Mouse (Mus musculus): ENCODE results near the gene Cmklr1. TPM values are rescaled to one million over a fixed set of nuclear protein-coding genes. Genes with fewer than 3 reads are reported as not detected.

Cmklr1 gene
- 2.0 and 2.6 TPM in 2 replicates for polyA plus RNA-seq (2015; fragmentation: Nextera tagmentation; extraction: Ambion mirVana)

DNA sequence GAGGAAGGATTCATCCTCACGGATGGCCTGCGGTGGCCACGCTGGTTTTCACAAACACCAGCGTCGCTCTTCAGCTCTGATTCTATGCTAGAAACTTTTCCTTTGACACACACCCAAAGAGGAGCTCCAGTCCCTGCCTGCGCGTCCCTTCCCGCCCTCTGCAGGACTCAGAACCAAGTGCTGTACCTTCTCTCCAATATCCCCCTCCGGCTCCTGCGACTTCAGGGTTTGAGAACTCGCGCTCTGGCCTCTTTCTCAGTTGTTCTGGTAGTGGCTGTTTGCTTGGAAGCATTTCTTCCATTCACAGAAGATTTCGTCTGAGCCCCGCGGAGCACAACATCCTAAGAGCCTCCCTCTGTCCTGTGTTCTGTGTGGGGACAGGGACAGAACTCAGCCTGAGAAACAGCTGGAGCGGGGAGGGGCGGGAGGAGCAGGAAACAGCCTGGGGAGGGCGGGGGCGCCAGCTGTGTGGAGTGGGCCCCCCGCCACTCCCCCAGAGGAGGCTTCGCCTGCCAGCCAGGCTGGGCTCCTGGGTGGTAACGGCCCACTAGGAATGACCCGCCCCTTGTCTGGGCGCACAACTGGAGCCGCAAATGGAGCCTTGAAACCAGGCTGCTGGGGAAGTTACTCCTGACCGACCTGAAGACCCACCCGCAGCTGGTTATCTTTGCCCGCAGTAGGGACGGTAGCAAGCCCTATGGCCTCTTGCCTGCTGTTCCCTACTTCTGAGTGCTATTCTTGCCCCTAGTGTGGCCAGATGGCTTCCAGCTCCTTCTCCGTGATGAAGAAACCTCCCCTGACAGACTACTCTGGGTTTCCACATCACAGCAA is at the start of gene Cmklr1:
Cmklr1 (minus strand) TSS at position 392 of the 831 bp plus-strand sequence.
- Histone ChIP-seq H3K27me3 (ENCODE audit: control insufficient read depth, insufficient read depth, low read length) (no peaks in the 10 kb centered on the region), H3K36me3 (ENCODE audit: control insufficient read depth, insufficient read depth, low read length) (no peaks in the 10 kb centered on the region), H3K4me1 (replicated peaks; ENCODE audit: control insufficient read depth, insufficient read depth) (no peaks in the 10 kb centered on the region), H3K4me2 (replicated peaks; ENCODE audit: low read depth) (peak within 1 kb of the TSS; percentile 44), H3K27ac (replicated peaks) (0 out of 2 replicates have a peak within 1 kb of the TSS, but pooled peaks have one; percentile 30), H3K4me3 (ENCODE audit: low read depth, low read length) (peak within 1 kb of the TSS; percentile 26), H3K9me3 (ENCODE audit: control insufficient read depth, low read length) (no peaks in the 10 kb centered on the region), H3K9ac (ENCODE audit: low read length) (peak within 1 kb of the TSS; percentile 50)
- ATAC-seq (ENCODE audit: low FRiP score, low TSS enrichment) (peak; percentile 17; the same call in 1 of the 2 replicates), DNase-seq (ENCODE audit: low spot score) (no peak)
- 9% methylated on average over 29 of the region's 30 CpGs for WGBS
- TF ChIP-seq CTCF (IDR thresholded peaks at IDR 0.05; ENCODE audit: low read depth) (peak; percentile 46), EP300 (optimal IDR thresholded peaks at IDR 0.05) (no peak)

GRCm38 (mm10) chr5:113694415-113694814 is 44.2 kb upstream of the Cmklr1 start:
- Histone ChIP-seq H3K4me2 (replicated peaks; ENCODE audit: low read depth) (no peak overlapping the region), H3K9ac (ENCODE audit: low read length) (no peak overlapping the region), H3K36me3 (ENCODE audit: control insufficient read depth, insufficient read depth, low read length) (no peaks in the 10 kb centered on the region), H3K27ac (replicated peaks) (no peak overlapping the region), H3K9me3 (ENCODE audit: control insufficient read depth, low read length) (no peaks in the 10 kb centered on the region), H3K4me3 (ENCODE audit: low read depth, low read length) (no peak overlapping the region), H3K4me1 (replicated peaks; ENCODE audit: control insufficient read depth, insufficient read depth) (no peaks in the 10 kb centered on the region), H3K27me3 (ENCODE audit: control insufficient read depth, insufficient read depth, low read length) (no peaks in the 10 kb centered on the region)
- ATAC-seq (ENCODE audit: low FRiP score, low TSS enrichment) = no peak
- 33% methylated on average over 5 of the region's 5 CpGs for WGBS
- DNase-seq (ENCODE audit: low spot score) = no peak
- no peak for TF ChIP-seq EP300 (optimal IDR thresholded peaks at IDR 0.05)
- no peak for TF ChIP-seq CTCF (IDR thresholded peaks at IDR 0.05; ENCODE audit: low read depth)

DNA sequence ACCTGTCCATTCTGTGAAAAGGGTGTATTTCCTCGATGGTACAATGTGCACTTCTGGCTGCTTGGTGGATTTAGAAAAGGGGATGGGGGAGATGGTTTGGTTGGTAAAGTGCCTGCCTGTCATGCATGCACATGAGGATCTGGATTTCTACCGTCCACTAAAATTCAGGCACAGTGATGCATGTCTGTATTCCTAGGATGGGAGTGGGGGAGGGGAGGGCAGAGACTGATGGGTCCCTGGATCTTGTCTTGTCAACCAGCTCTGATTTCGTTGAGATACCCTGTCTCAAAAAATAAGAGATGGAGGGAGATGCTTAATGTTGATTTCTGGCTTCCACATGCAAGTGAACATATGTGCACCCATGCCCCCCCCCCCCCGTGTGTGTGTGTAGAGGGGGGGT is 43.8 kb upstream of the Cmklr1 start:
- no peaks in the 10 kb centered on the region for H3K27me3 ChIP-seq (ENCODE audit: control insufficient read depth, insufficient read depth, low read length)
- H3K4me2 ChIP-seq (replicated peaks; ENCODE audit: low read depth) = no peak overlapping the region
- H3K4me1 ChIP-seq (replicated peaks; ENCODE audit: control insufficient read depth, insufficient read depth) = no peaks in the 10 kb centered on the region
- no peaks in the 10 kb centered on the region for H3K9me3 ChIP-seq (ENCODE audit: control insufficient read depth, low read length)
- ATAC-seq (ENCODE audit: low FRiP score, low TSS enrichment) (no peak), DNase-seq (ENCODE audit: low spot score) (no peak)
- 58% methylated on average over 4 of the region's 4 CpGs for WGBS
- TF ChIP-seq EP300 (optimal IDR thresholded peaks at IDR 0.05) = no peak
- no peak for TF ChIP-seq CTCF (IDR thresholded peaks at IDR 0.05; ENCODE audit: low read depth)
- no peak overlapping the region for H3K9ac ChIP-seq (ENCODE audit: low read length)
- no peaks in the 10 kb centered on the region for H3K36me3 ChIP-seq (ENCODE audit: control insufficient read depth, insufficient read depth, low read length)
- no peak overlapping the region for H3K4me3 ChIP-seq (ENCODE audit: low read depth, low read length)
- no peak overlapping the region for H3K27ac ChIP-seq (replicated peaks)

DNA sequence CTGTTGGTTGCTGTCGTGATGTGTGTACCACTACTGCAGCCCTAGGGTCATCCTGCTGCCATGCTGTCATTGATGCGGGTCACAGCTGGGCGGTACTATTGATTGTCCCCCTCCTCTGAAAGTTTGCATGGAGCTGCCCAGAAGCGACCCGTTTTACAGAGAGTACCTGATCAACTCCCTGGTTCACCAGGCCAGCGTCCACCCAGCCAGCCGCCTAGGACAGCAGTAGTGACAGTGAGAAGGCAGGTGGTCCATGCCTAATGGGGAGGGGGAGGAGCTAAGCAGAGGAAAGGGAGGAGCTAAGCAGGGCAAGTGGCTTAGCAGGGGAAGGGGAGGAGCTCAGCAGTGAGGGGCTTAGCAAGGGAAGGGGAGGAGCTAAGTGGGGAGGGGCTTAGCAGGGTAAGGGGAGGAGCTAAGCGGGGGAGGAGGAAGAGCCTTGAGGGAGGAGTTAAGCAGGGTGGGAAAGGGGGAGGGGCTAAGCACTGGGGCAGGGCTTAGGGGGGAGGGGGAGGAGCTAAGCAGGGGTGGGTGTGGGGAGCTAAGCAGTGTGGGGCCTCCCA is 43.0 kb upstream of the Cmklr1 start:
- no peaks in the 10 kb centered on the region for H3K4me1 ChIP-seq (replicated peaks; ENCODE audit: control insufficient read depth, insufficient read depth)
- no peak overlapping the region for H3K9ac ChIP-seq (ENCODE audit: low read length)
- H3K4me2 ChIP-seq (replicated peaks; ENCODE audit: low read depth) = no peak overlapping the region
- DNase-seq (ENCODE audit: low spot score) = no peak
- no peak for TF ChIP-seq CTCF (IDR thresholded peaks at IDR 0.05; ENCODE audit: low read depth)
- no peak for TF ChIP-seq EP300 (optimal IDR thresholded peaks at IDR 0.05)
- no peak for ATAC-seq (ENCODE audit: low FRiP score, low TSS enrichment)
- 88% methylated on average over 8 of the region's 8 CpGs for WGBS
- no peaks in the 10 kb centered on the region for H3K9me3 ChIP-seq (ENCODE audit: control insufficient read depth, low read length)
- no peaks in the 10 kb centered on the region for H3K36me3 ChIP-seq (ENCODE audit: control insufficient read depth, insufficient read depth, low read length)
- no peaks in the 10 kb centered on the region for H3K27me3 ChIP-seq (ENCODE audit: control insufficient read depth, insufficient read depth, low read length)
- H3K27ac ChIP-seq (replicated peaks) = no peak overlapping the region
- H3K4me3 ChIP-seq (ENCODE audit: low read depth, low read length) = no peak overlapping the region

DNA sequence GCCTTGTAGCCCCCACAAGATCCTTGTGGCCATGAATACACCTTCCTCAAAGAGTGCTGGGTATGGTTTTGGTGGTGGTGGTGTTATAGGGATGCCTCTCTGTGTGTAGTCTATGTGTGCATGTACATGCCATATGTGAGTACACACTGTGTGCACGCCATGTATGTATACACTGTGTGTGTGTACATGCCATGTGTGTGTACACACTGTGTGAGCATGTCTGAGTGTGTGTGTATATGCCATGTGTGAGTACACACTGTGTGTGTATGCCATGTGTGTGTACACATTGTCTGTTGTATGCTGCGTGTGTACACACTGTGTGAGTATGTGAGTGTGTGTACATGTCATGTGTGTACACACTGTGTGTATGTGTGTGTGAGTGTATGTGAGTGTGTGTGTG is 40.6 kb upstream of the Cmklr1 start:
- Histone ChIP-seq H3K27me3 (ENCODE audit: control insufficient read depth, insufficient read depth, low read length) (no peaks in the 10 kb centered on the region), H3K4me3 (ENCODE audit: low read depth, low read length) (no peak overlapping the region), H3K27ac (replicated peaks) (no peak overlapping the region), H3K36me3 (ENCODE audit: control insufficient read depth, insufficient read depth, low read length) (no peaks in the 10 kb centered on the region), H3K4me1 (replicated peaks; ENCODE audit: control insufficient read depth, insufficient read depth) (no peaks in the 10 kb centered on the region), H3K9me3 (ENCODE audit: control insufficient read depth, low read length) (no peaks in the 10 kb centered on the region), H3K9ac (ENCODE audit: low read length) (no peak overlapping the region), H3K4me2 (replicated peaks; ENCODE audit: low read depth) (no peak overlapping the region)
- TF ChIP-seq CTCF (IDR thresholded peaks at IDR 0.05; ENCODE audit: low read depth) (no peak), EP300 (optimal IDR thresholded peaks at IDR 0.05) (no peak)
- no peak for DNase-seq (ENCODE audit: low spot score)
- WGBS = 85% methylated on average over 2 of the region's 2 CpGs
- no peak for ATAC-seq (ENCODE audit: low FRiP score, low TSS enrichment)

DNA sequence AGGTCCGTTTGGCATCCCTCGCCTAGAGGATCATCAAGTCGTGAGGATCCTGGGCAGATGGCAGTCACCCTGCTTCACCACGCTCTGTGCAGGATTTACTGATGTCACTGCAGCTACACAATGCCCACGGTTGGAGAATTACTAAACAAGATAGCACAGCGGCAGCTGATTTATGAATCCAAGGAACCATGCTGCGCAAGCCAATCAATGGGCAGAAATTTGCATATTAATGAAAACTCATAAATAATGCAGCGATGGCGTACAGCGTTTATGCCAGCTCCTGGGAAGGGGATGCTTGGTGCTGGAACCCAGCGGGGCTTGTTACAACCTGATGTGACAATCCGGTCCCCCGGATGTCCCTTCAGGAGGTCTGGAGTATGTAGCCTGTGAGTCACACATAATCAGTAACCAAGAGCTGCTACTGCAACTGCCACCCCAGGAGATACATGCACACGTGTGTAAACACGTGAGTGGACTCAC is 39.9 kb upstream of the Cmklr1 start:
- Histone ChIP-seq H3K36me3 (ENCODE audit: control insufficient read depth, insufficient read depth, low read length) (no peaks in the 10 kb centered on the region), H3K4me1 (replicated peaks; ENCODE audit: control insufficient read depth, insufficient read depth) (no peaks in the 10 kb centered on the region), H3K27ac (replicated peaks) (no peak overlapping the region), H3K9me3 (ENCODE audit: control insufficient read depth, low read length) (no peaks in the 10 kb centered on the region), H3K9ac (ENCODE audit: low read length) (no peak overlapping the region), H3K4me3 (ENCODE audit: low read depth, low read length) (no peak overlapping the region), H3K4me2 (replicated peaks; ENCODE audit: low read depth) (no peak overlapping the region), H3K27me3 (ENCODE audit: control insufficient read depth, insufficient read depth, low read length) (no peaks in the 10 kb centered on the region)
- 78% methylated on average over 15 of the region's 15 CpGs for whole genome bisulfite sequencing
- DNase-seq (ENCODE audit: low spot score) (no peak), ATAC-seq (ENCODE audit: low FRiP score, low TSS enrichment) (no peak)
- TF ChIP-seq CTCF (IDR thresholded peaks at IDR 0.05; ENCODE audit: low read depth) (no peak), EP300 (optimal IDR thresholded peaks at IDR 0.05) (no peak)

Measured in stomach, postnatal 0 days (tissue).